Comparison of ENCODE assay signal across 9 mouse cellular contexts in genomic region chr7:24480121-24480941, GRCm38 (mm10). TPM values are rescaled to one million over a fixed set of nuclear protein-coding genes. Genes with fewer than 3 reads are reported as not detected.
DNase-seq lines count a peak whose midpoint lies in the region; ATAC-seq and TF ChIP-seq lines count a peak whose summit lies in the region.
"Had no signal": no experiment of that assay in that cellular context is flagged by ENCODE, and none has a peak within 500 bp of the region (broad histone marks: within the 10 kb centered on the region; RNA-seq: fewer than 3 reads in every experiment).

No protein-coding gene starts in this region.

- no peaks in the 10 kb centered on the region for H3K9me3 ChIP-seq in forebrain, embryonic 13.5 days (replicated peaks)
- H3K9me3 ChIP-seq in limb, embryonic 12.5 days, result no peaks in the 10 kb centered on the region
- H3K9me3 ChIP-seq: limb, embryonic 15.5 days had no signal

- peaks cover 48% of the 10 kb centered on the region for H3K4me1 ChIP-seq in forebrain, embryonic 13.5 days
- H3K4me1 ChIP-seq in limb, embryonic 12.5 days (replicated peaks), result peaks cover 16% of the 10 kb centered on the region
- peaks cover 4% of the 10 kb centered on the region for H3K4me1 ChIP-seq in small intestine, adult 2 months (ENCODE audit: control insufficient read depth, insufficient read depth, insufficient read length, low read length)

- H3K27me3 ChIP-seq in forebrain, embryonic 13.5 days, result 0 out of 2 replicates have a peak, but pooled peaks cover 3% of the 10 kb centered on the region
- H3K27me3 ChIP-seq in limb, embryonic 12.5 days, result peaks cover 39% of the 10 kb centered on the region
- peaks cover 21% of the 10 kb centered on the region for H3K27me3 ChIP-seq in small intestine, adult 2 months (ENCODE audit: control insufficient read depth, insufficient read depth, low read length)

- TF ChIP-seq CTCF in layer of hippocampus, adult 2 months (conservative IDR thresholded peaks at IDR 0.05), result no peak
- no peak for TF ChIP-seq CTCF in small intestine, adult 2 months (IDR thresholded peaks at IDR 0.05; ENCODE audit: extremely low read depth, insufficient read length, insufficient replicate concordance, low read depth, low read length)

- TF ChIP-seq POLR2A in small intestine, adult 2 months (IDR thresholded peaks at IDR 0.05; ENCODE audit: low read depth, low read length), result no peak

- H3K4me2 ChIP-seq in forebrain, embryonic 13.5 days, result peak overlapping the region; percentile 87
- peak overlapping the region; percentile 95 for H3K4me2 ChIP-seq in limb, embryonic 12.5 days

- no peak for ATAC-seq in forebrain, embryonic 13.5 days
- no peak for ATAC-seq in limb, embryonic 12.5 days (ENCODE audit: insufficient number of reproducible peaks, insufficient read depth, low FRiP score, low TSS enrichment, low read depth)

- peak in 1 of 2 experiments; percentile 43 for DNase-seq in layer of hippocampus, adult 2 months (ENCODE audit: low spot score in 2 of 2)
- DNase-seq in layer of hippocampus, postnatal 36 days, result no peak
- no peak for DNase-seq in kidney, adult 18-20 months
- no peak for DNase-seq in right cerebral cortex, postnatal 4 days

- peak overlapping the region; percentile 97; the same call in 1 of the 2 replicates for H3K9ac ChIP-seq in forebrain, embryonic 13.5 days
- H3K9ac ChIP-seq in limb, embryonic 12.5 days (replicated peaks), result 0 out of 2 replicates have a peak overlapping the region, but pooled peaks have one; percentile 75

- H3K27ac ChIP-seq in layer of hippocampus, adult 2 months, result peak overlapping the region; percentile 87
- H3K27ac ChIP-seq in forebrain, embryonic 13.5 days, result no peak overlapping the region
- H3K27ac ChIP-seq in limb, embryonic 12.5 days, result no peak overlapping the region
- H3K27ac ChIP-seq in small intestine, adult 2 months (ENCODE audit: insufficient read depth, low read depth, low read length), result peak overlapping the region; percentile 33
- H3K27ac ChIP-seq: limb, embryonic 15.5 days had no signal

- no peaks in the 10 kb centered on the region for H3K36me3 ChIP-seq in forebrain, embryonic 13.5 days (ENCODE audit: poor library complexity, severe bottlenecking)
- H3K36me3 ChIP-seq in limb, embryonic 12.5 days, result no peaks in the 10 kb centered on the region
- no peaks in the 10 kb centered on the region for H3K36me3 ChIP-seq in small intestine, adult 2 months (ENCODE audit: control insufficient read depth, insufficient read depth, low read length)
- H3K36me3 ChIP-seq: limb, embryonic 15.5 days had no signal

- 60% methylated on average over 18 of the region's 18 CpGs for WGBS in forebrain, embryonic 13.5 days
- WGBS in limb, embryonic 12.5 days, result 60% methylated on average over 18 of the region's 18 CpGs
- 48% methylated on average over 18 of the region's 18 CpGs for WGBS in small intestine, adult 2 months

- peak overlapping the region; percentile 83; the same call in 1 of the 2 replicates for H3K4me3 ChIP-seq in layer of hippocampus, adult 2 months
- no peak overlapping the region for H3K4me3 ChIP-seq in forebrain, embryonic 13.5 days
- H3K4me3 ChIP-seq in limb, embryonic 12.5 days (replicated peaks), result no peak overlapping the region
- 0 out of 2 replicates have a peak overlapping the region, but pooled peaks have one; percentile 68 for H3K4me3 ChIP-seq in small intestine, adult 2 months (ENCODE audit: low read depth, low read length)

RNA-seq across cellular contexts. Expression of gene Cadm4, which starts 1.5 kb away (rescaled TPM):
- total RNA-seq in layer of hippocampus, adult 2 months (2021), result 100 to 1,000 TPM; 128 to 132 TPM
- total RNA-seq in layer of hippocampus, postnatal 36 days (2021), result 100 to 1,000 TPM; 137 to 142 TPM
- polyA plus RNA-seq in forebrain, embryonic 13.5 days (2015; fragmentation: Nextera tagmentation; extraction: Ambion mirVana), result 45.8 and 47.0 TPM in 2 replicates
- 6.5 and 7.0 TPM in 2 replicates for polyA plus RNA-seq in limb, embryonic 12.5 days (2016; fragmentation: Nextera tagmentation; extraction: Ambion mirVana)
- polyA plus RNA-seq in small intestine, adult 2 months (2012; rRNA removed), result 2.9 and 4.7 TPM in 2 replicates
- polyA plus RNA-seq: inflammation-experienced regulatory T-cells, adult 6 months had no signal

RNA-seq across cellular contexts. Expression of gene Plaur, which starts 18.0 kb away (rescaled TPM):
- under 1 TPM; 0.23 to 0.32 TPM for total RNA-seq in layer of hippocampus, adult 2 months (2021)
- under 1 TPM in 1 of 2 experiments, not detected in 1; 0.68 TPM for total RNA-seq in layer of hippocampus, postnatal 36 days (2021)
- polyA plus RNA-seq in forebrain, embryonic 13.5 days (2015; fragmentation: Nextera tagmentation; extraction: Ambion mirVana), result 1.3 TPM in 2 replicates
- 1.8 and 2.6 TPM in 2 replicates for polyA plus RNA-seq in limb, embryonic 12.5 days (2016; fragmentation: Nextera tagmentation; extraction: Ambion mirVana)
- polyA plus RNA-seq in small intestine, adult 2 months (2012; rRNA removed), result 9.9 and 15.8 TPM in 2 replicates

RNA-seq across cellular contexts. Expression of gene Zfp428, which starts 26.5 kb away (rescaled TPM):
- 10 to 100 TPM; 32.6 to 41.6 TPM for total RNA-seq in layer of hippocampus, adult 2 months (2021)
- 10 to 100 TPM; 36.2 to 42.1 TPM for total RNA-seq in layer of hippocampus, postnatal 36 days (2021)
- polyA plus RNA-seq in forebrain, embryonic 13.5 days (2015; fragmentation: Nextera tagmentation; extraction: Ambion mirVana), result 214 and 220 TPM in 2 replicates
- polyA plus RNA-seq in limb, embryonic 12.5 days (2016; fragmentation: Nextera tagmentation; extraction: Ambion mirVana), result 94.4 and 101 TPM in 2 replicates
- polyA plus RNA-seq in small intestine, adult 2 months (2012; rRNA removed), result 6.4 and 15.7 TPM in 2 replicates

RNA-seq across cellular contexts. Expression of gene Irgc1, which starts 28.2 kb away (rescaled TPM):
- total RNA-seq in layer of hippocampus, adult 2 months (2021), result not detected
- not detected for total RNA-seq in layer of hippocampus, postnatal 36 days (2021)
- polyA plus RNA-seq in forebrain, embryonic 13.5 days (2015; fragmentation: Nextera tagmentation; extraction: Ambion mirVana), result 0.15 TPM in 1 of 2 replicates, not detected in the other
- polyA plus RNA-seq in limb, embryonic 12.5 days (2016; fragmentation: Nextera tagmentation; extraction: Ambion mirVana), result not detected in 2 replicates
- 0.05 and 0.37 TPM in 2 replicates for polyA plus RNA-seq in small intestine, adult 2 months (2012; rRNA removed)
- polyA plus RNA-seq: inflammation-experienced regulatory T-cells, adult 6 months had no signal

RNA-seq across cellular contexts. Expression of gene AC161166.1, which starts 31.9 kb away (rescaled TPM):
- not detected for total RNA-seq in layer of hippocampus, adult 2 months (2021)
- not detected for total RNA-seq in layer of hippocampus, postnatal 36 days (2021)
- 0.97 and 1.1 TPM in 2 replicates for polyA plus RNA-seq in forebrain, embryonic 13.5 days (2015; fragmentation: Nextera tagmentation; extraction: Ambion mirVana)
- polyA plus RNA-seq in limb, embryonic 12.5 days (2016; fragmentation: Nextera tagmentation; extraction: Ambion mirVana), result 0.52 and 1.1 TPM in 2 replicates
- polyA plus RNA-seq in small intestine, adult 2 months (2012; rRNA removed), result not detected in 2 replicates
- polyA plus RNA-seq: inflammation-experienced regulatory T-cells, adult 6 months had no signal

Comparison
In these comparisons a context has a peak if more than half of its experiments do, and no peak if none do; other contexts are left out.
1. H3K27ac ChIP-seq: peak in layer of hippocampus, adult 2 months (single experiment) and small intestine, adult 2 months (single experiment); none in forebrain, embryonic 13.5 days (single experiment) and limb, embryonic 12.5 days (single experiment).
2. H3K4me3 ChIP-seq: peak in layer of hippocampus, adult 2 months (single experiment) and small intestine, adult 2 months (single experiment); none in forebrain, embryonic 13.5 days (single experiment) and limb, embryonic 12.5 days (single experiment).